Mouse (Mus musculus) adrenal gland, postnatal 36 days (tissue): ENCODE results near the gene Pgpep1. TPM values are rescaled to one million over a fixed set of nuclear protein-coding genes. Genes with fewer than 3 reads are reported as not detected.

ENCODE experiments used
- total RNA-seq, 2 experiments: library from RNA; stranded (reverse); gene quantifications; 2 replicates each; pipeline ENCODE4 v1.2.3; 2021

Pgpep1 gene
- total RNA-seq, 2 experiments from 2014 or later = 138 to 139 TPM

Other genes starting within 250 kb of the Pgpep1 start
- gene Crtc1, start 220.8 kb downstream of the Pgpep1 start, total RNA-seq = 10 to 100 TPM; 21.8 to 25.7 TPM
- gene Klhl26, start 183.4 kb downstream of the Pgpep1 start, total RNA-seq = 10 to 100 TPM; 23.6 to 24.4 TPM
- gene Tmem59l, start 173.0 kb downstream of the Pgpep1 start, total RNA-seq = 10 to 100 TPM in 1 of 2 experiments, 1 to 10 TPM in 1; 9.5 to 11.3 TPM
- under 1 TPM; 0.23 to 0.95 TPM for gene Crlf1, start 167.2 kb downstream of the Pgpep1 start, total RNA-seq
- gene Rex1bd, start 153.6 kb downstream of the Pgpep1 start, total RNA-seq = 100 to 1,000 TPM; 144 to 154 TPM
- gene Uba52, start 149.6 kb downstream of the Pgpep1 start, total RNA-seq = 1,000 to 10,000 TPM; 1,515 to 1,560 TPM
- gene Fkbp8, start 132.7 kb downstream of the Pgpep1 start, total RNA-seq = 100 to 1,000 TPM; 265 to 329 TPM
- 10 to 100 TPM; 63.2 to 89.1 TPM for gene Kxd1, start 132.4 kb downstream of the Pgpep1 start, total RNA-seq
- 10 to 100 TPM; 22.3 to 25.3 TPM for gene Ell, start 120.9 kb downstream of the Pgpep1 start, total RNA-seq
- 100 to 1,000 TPM in 1 of 2 experiments, 10 to 100 TPM in 1; 98.7 to 260 TPM for gene Isyna1, start 66.0 kb downstream of the Pgpep1 start, total RNA-seq
- 100 to 1,000 TPM in 1 of 2 experiments, 10 to 100 TPM in 1; 89.7 to 103 TPM for gene Ssbp4, start 51.5 kb downstream of the Pgpep1 start, total RNA-seq
- 1 to 10 TPM; 2.1 to 2.6 TPM for gene Lrrc25, start 44.2 kb downstream of the Pgpep1 start, total RNA-seq
- 1 to 10 TPM; 5.0 to 6.0 TPM for gene Gdf15, start 27.9 kb downstream of the Pgpep1 start, total RNA-seq
- gene Lsm4, start 12.9 kb upstream of the Pgpep1 start, total RNA-seq = 10 to 100 TPM; 74.3 to 84.4 TPM
- 100 to 1,000 TPM; 219 to 227 TPM for gene Jund, start 38.6 kb upstream of the Pgpep1 start, total RNA-seq
- gene Iqcn, start 43.1 kb upstream of the Pgpep1 start, total RNA-seq = not detected
- not detected for gene Gm3336, start 58.2 kb upstream of the Pgpep1 start, total RNA-seq
- gene Pde4c, start 63.3 kb upstream of the Pgpep1 start, total RNA-seq = 1 to 10 TPM in 1 of 2 experiments, under 1 TPM in 1; 0.33 to 1.2 TPM
- 10 to 100 TPM; 68.6 to 78.2 TPM for gene Rab3a, start 94.3 kb upstream of the Pgpep1 start, total RNA-seq
- 100 to 1,000 TPM; 119 to 155 TPM for gene Mpv17l2, start 100.6 kb upstream of the Pgpep1 start, total RNA-seq
- gene Pik3r2, start 116.3 kb upstream of the Pgpep1 start, total RNA-seq = 10 to 100 TPM; 35.6 to 51.5 TPM
- 10 to 100 TPM; 16.8 to 19.0 TPM for gene Mast3, start 144.7 kb upstream of the Pgpep1 start, total RNA-seq
- not detected for gene Il12rb1, start 148.1 kb upstream of the Pgpep1 start, total RNA-seq
- gene Arrdc2, start 179.3 kb upstream of the Pgpep1 start, total RNA-seq = 10 to 100 TPM in 1 of 2 experiments, 1 to 10 TPM in 1; 6.9 to 10.5 TPM
- gene Kcnn1, start 202.9 kb upstream of the Pgpep1 start, total RNA-seq = 1 to 10 TPM; 2.3 to 4.0 TPM
- gene Ccdc124, start 213.5 kb upstream of the Pgpep1 start, total RNA-seq = 10 to 100 TPM; 54.7 to 57.2 TPM
- gene Slc5a5, start 232.4 kb upstream of the Pgpep1 start, total RNA-seq = not detected
- 1,000 to 10,000 TPM; 1,312 to 1,373 TPM for gene Rpl18a, start 237.0 kb upstream of the Pgpep1 start, total RNA-seq
- 10 to 100 TPM; 25.6 to 42.0 TPM for gene Map1s, start 245.5 kb upstream of the Pgpep1 start, total RNA-seq